Mouse (Mus musculus) embryonic fibroblast, embryonic 13.5 days (primary cell): ENCODE results near the gene Hivep3.

ENCODE experiments used
- CTCF ChIP-seq: IDR thresholded peaks from 2 replicates; pipeline ENCODE4 v1.5.1; 2011; ENCODE audit warnings: mild to moderate bottlenecking, control low read depth, low read length, moderate library complexity, borderline replicate concordance; ENCODE audit not compliant: insufficient read depth
- POLR2A ChIP-seq: IDR thresholded peaks from 2 replicates; pipeline ENCODE4 v1.6.1; 2011; ENCODE audit warnings: low read depth, mild to moderate bottlenecking, control low read depth, low read length, moderate library complexity

DNA sequence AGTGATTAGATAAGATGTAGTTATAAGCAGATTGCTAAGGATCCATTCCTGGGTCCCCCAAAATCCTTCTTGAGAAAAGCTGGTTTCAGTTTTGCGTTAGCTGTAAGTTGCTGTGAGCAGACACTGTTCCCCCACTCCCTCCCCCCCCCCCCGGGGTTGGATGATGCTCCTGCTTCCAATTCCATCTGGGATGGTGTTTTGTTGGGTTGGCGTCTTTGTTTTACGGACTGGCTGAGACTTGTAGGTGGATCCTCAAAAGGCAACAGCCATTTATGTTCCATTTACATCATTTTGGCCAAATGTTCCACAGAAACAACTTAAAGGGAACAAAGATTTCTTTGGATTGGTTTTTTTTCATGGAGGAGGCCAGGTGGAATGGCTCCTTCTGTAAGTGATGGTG, 147.7 kb downstream of the Hivep3 start:
- TF ChIP-seq CTCF = no peak
- TF ChIP-seq POLR2A = no peak
